Mouse (Mus musculus) G1E (cell line): Measurements from ENCODE around the gene Cacna1c.

Source experiments
- CTCF ChIP-seq: IDR thresholded peaks from 2 replicates; pipeline ENCODE4 v1.5.1; 2012; ENCODE audit warnings: low read depth, low read length, inconsistent platforms, mixed read lengths
- GATA1 ChIP-seq: IDR thresholded peaks from 2 replicates; pipeline ENCODE4 v1.6.1; 2012; ENCODE audit warnings: borderline replicate concordance, low read length, inconsistent platforms, mixed read lengths
- POLR2AphosphoS5 ChIP-seq: IDR thresholded peaks from 2 replicates; pipeline ENCODE4 v1.6.1; 2012; ENCODE audit warnings: low read depth, low read length, inconsistent platforms; ENCODE audit not compliant: insufficient replicate concordance
- TAL1 ChIP-seq: conservative IDR thresholded peaks from 2 replicates; pipeline ENCODE4 v1.6.1; 2012; ENCODE audit warnings: low read depth, low read length, inconsistent platforms, mixed read lengths

DNA sequence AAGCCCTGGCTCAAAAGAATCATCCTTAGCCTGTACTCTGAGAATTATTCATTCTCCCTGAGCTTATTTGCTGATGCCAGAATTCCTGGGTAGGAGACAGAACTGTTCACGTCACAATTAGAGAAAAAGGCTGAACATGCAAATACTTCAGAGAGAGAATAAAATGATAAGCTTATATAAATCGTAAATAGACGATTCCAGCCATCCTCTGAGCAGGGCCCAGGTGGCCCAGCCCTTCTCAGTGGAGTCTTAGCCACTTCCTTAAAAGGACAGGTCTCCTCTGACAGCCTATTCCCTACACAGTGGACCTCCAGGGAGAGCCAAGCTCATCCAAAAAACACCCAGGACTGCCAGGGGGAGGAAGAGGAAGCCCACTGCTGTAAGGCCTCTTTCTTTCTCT is 110.4 kb downstream of the Cacna1c start:
- TF ChIP-seq CTCF (no peak), TAL1 (no peak), POLR2AphosphoS5 (no peak), GATA1 (no peak)
